Mouse (Mus musculus) neutrophil, adult 5-6 weeks (primary cell): Measurements from ENCODE around the gene Zcchc3. TPM values are rescaled to one million over a fixed set of nuclear protein-coding genes. Genes with fewer than 3 reads are reported as not detected.

Experiments
- ATAC-seq: fragments of 151-379, 151-347 bp; 2 replicates; pipeline ENCODE4 v1.8.0; 2017; ENCODE audit warnings: mild to moderate bottlenecking, moderate TSS enrichment; ENCODE audit not compliant: insufficient number of reproducible peaks, poor library complexity, low FRiP score, severe bottlenecking; ENCODE audit errors: extremely low read depth
- total RNA-seq: library from RNA; stranded (forward); fragments of 200-1000 nt; gene quantifications from 2 replicates; pipeline ENCODE4 v1.2.3, GENCODE M21; 2017

The Zcchc3 gene
- total RNA-seq, 1 experiment from 2014 or later = 1.5 TPM

DNA sequence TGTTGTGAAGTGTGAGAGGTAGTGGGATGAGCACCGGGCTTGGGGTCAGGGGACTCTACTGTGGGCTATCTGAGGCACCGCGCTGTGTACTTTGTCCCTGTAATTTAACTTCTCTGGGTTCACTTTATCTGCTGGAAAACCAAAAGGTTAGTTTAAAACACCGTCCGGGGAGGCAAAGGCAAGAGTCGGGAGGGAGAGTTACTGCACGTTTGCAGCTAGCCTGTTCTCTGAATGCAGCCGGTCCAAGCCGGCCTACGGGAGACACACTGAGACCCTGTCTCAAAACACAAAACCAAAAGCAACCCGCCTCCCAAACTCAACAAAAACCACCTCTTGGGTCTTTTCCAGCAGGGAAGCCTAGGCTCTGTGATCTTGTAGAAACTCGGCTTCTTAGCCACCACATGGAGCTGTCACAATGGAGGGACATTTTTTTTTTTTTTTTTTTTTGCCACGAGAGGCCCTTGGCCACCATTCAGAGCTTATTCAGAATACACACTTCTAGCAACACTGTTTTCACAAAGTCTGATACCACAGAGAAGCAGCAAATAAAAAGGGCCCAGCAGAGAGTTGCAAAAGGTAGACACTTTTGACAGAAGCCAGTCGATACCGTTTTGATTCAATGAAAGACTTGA lies 2.2 kb downstream of the Zcchc3 start:
- ATAC-seq = no peak

- ATAC-seq = no peak
Measured at GRCm38 (mm10) chr2:152411471-152411870, 3.4 kb downstream of the Zcchc3 start.

DNA sequence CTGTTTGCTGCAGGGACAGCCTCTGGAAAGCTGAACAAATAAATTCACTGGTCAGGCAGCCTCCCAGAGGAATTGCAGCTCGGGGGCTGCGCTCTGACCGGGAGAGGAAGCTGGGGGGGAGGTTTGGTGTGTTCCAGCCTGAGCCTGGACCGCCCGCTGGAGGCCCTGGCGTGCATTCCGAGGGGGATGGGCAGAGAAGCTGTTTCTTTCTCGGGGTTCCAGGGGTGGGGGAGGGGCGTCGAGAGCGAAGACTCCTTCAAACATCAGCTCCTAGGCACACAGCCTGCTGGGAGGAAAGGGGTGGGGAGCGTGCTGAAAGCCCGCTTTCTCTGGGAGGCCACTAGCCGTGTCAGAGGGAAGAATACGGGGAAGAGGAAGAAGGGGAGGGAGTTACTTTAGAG lies 3.9 kb downstream of the Zcchc3 start:
- ATAC-seq = no peak

DNA sequence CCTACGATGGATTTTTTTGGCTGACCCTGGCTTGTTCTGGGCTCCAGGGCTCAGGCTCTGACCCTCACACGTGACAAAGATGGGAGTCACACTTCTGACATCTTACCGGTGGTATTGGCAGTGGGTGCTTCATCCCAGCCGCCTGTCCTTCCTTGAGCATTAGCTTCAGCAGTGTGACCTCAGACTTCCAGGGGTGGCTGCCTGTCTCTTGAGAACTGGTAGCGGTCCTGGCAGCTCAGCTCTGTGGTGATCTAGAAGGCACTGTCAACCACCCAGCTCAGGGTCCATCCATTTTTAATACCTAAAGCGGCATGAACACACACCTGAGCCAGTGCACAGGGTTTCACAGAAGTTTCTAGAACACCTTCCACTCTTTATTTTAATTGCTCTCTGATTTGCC lies 5.0 kb downstream of the Zcchc3 start:
- no peak for ATAC-seq

GRCm38 (mm10) chr2:152406126-152406525 lies 8.7 kb downstream of the Zcchc3 start:
- peak; percentile 86 for ATAC-seq

- ATAC-seq = no peak
Measured at GRCm38 (mm10) chr2:152399122-152399542, 15.7 kb downstream of the Zcchc3 start.

GRCm38 (mm10) chr2:152398691-152399090 lies 16.1 kb downstream of the Zcchc3 start:
- ATAC-seq = peak; percentile 56

GRCm38 (mm10) chr2:152397680-152398435 lies 17.0 kb downstream of the Zcchc3 start, which contains the start of gene Sox12:
TSS of gene Sox12 (minus strand) at chr2:152398063.
- peak; percentile 46 for ATAC-seq

GRCm38 (mm10) chr2:152397004-152397589 lies 17.7 kb downstream of the Zcchc3 start:
- ATAC-seq = no peak

DNA sequence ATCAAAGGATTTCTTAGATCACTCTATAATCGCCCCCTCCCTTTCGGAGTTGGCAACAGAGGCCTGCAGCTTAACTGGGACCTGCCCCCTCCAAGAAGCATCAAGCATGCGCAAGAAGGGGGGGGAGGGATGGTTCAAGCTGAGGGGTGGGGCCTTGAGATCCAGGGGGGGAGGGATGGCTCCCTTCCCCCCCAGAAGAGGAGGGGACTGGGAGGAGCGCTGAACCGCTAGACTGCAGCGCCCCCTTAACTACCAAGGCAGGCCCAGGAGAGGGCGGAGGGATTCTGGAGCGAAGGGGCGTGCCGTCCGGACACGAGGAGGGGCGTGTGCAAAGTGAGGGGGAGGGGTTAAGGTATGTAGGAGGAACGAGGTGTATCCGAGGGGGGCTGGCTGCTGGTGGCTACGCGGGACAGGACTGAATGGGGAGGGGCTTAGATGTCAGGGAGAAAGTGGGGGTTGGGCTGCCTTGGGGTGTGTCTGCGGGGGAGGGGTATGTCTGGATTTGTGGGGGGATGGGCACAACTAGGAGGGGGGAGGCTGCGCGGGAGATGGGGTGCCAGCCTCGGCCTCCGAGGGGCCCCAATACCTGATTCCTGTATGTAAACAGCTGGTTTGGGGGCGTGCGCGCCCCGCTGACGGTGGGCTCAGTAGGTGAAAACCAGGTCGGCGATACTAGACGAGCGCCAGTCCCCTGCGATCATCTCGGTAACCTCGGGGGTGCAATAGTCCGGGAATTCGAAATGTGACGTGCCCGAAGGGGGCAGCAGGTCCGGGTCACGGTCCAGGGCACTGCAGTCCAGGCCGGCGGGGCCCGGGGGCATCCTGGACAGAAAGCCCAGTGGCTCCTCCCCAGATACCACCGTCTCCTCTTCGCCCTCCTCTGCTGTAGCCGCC lies 18.5 kb downstream of the Zcchc3 start:
- peak; percentile 57 for ATAC-seq

GRCm38 (mm10) chr2:152395271-152395920 lies 19.4 kb downstream of the Zcchc3 start:
- no peak for ATAC-seq

- no peak for ATAC-seq
Measured at GRCm38 (mm10) chr2:152393225-152394017, 21.4 kb downstream of the Zcchc3 start.

DNA sequence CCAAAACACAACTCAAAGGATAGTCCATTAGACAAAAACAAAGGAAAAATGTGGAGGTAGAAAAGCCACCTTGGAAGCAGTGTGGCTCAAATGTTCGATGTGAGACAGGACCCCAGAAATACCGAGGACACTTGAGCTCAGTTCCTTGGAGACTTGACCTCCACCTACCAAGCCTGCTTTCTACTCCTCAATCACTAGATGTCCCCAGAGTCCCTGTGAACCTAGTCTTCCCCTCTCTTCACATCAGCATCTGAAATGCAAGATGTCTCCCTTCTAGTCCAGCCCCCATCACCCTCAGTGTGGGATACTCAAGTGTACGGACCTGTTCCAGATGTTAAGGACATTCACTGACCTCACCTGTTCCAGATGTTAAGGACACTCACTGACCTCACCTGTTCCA lies 22.0 kb downstream of the Zcchc3 start:
- peak; percentile 51 for ATAC-seq

DNA sequence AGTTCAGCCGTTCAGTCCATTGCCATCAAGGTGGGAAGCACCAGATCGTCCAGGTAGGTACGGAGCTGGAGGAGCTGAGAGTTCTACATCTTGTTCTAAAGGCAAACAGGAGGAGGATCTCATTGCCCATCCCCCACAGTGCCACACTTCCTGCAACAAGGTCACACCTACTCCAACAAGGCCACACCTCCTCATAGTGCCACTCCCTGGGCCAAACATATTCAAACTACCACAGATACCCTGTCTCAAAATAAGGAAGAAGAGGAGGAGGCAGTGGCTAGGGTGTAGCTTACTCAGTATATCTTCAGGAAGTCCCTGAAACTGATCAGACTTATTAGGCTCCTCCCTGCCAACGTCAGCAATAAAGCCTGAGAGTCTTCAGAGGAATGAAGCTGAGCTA lies 30.6 kb downstream of the Zcchc3 start:
- no peak for ATAC-seq

DNA sequence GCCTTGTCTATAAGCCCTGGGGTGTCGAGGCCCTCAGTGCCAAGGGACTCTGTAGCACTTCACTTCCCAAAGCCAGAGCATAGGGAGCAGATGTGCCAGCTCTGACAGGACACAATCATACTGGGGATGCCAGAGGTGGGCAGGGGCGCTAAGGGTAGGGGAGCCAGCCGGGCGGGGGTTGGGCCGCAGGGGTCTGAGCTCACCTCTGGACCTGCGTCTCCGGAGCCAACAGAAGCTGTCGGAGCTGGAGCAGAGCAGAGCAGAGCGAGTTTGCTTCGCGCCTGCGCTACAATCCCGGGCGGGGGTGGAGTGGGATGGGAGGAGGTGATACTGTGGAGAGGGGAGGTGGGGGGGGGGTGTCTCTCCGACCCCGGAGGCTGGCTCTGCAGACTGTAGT lies 38.5 kb downstream of the Zcchc3 start, which contains the start of gene Nrsn2:
Gene Nrsn2 (minus strand): TSS at position 294 of the 397 bp plus-strand sequence.
- ATAC-seq = no peak

DNA sequence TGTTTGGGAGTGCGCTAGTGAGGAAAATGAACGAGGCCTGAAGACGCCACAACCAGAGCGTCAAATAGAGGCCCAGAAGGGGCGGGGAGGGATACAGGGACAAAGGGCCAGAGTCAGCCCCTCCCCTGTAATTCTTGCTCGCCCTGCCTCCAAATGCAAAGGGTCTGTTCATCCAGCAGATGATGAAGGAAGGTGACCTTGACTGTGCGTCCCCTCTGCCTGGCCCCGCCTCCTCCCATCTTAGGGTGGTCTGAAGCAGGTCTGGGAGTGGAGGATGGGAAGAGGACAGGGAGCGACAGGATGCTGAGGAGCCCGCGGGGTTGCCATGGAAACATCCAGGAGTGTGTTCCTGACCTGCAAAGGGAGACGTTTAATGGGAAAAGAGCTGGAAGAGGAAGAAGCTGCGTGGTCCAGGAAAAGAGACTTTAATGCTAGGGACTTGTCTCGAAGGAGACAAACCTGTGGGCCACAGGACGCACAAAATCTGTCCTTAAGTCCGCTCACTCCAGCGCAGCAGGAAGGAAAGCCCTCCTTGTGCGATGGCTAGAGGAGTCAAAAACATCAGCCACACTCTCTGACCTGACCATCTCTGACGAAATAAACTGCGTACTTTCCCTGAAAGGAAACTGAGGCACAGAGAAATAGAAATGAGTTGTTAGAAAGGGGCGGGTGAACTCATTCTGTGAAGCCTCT lies 39.0 kb downstream of the Zcchc3 start:
- ATAC-seq = no peak

DNA sequence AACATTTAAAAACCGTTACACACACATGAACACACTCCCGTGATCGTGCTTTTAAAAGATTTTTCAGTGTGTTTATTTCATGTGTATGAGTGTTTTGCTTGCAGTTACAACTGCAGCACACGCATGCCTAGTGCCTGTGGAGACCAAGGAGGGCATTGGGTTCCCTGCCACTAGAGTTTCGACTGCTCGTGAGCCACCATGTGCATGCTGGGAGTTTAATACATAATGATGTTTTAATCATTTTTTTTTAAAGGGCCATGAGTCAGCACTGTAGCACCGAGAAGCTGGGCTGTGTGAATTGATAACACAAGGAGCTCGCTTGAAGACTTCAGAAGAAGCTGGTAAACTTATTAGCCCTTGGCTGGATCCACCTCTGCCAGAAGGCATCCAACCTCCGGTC lies 41.3 kb downstream of the Zcchc3 start:
- no peak for ATAC-seq
